Comparison of ENCODE assay signal across 8 mouse cellular contexts in genomic region chr7:72541521-72542478, GRCm38 (mm10).
DNase-seq lines count a peak whose midpoint lies in the region; ATAC-seq and TF ChIP-seq lines count a peak whose summit lies in the region.

No protein-coding gene starts in this region.

- H3K27me3 ChIP-seq in hindbrain, embryonic 16.5 days (replicated peaks; ENCODE audit: control insufficient read depth, insufficient read depth, low read length) = no peaks in the 10 kb centered on the region
- H3K27me3 ChIP-seq in neural tube, embryonic 14.5 days (ENCODE audit: control insufficient read depth, insufficient read depth, low read length) = no peaks in the 10 kb centered on the region
- H3K27me3 ChIP-seq in cerebellum, adult 2 months (ENCODE audit: control insufficient read depth, insufficient read depth, low read length) = no peaks in the 10 kb centered on the region

- TF ChIP-seq POLR2A in cerebellum, adult 2 months (IDR thresholded peaks at IDR 0.05; ENCODE audit: borderline replicate concordance, insufficient read depth, low read length) = no peak

- H3K9me3 ChIP-seq in hindbrain, embryonic 16.5 days (ENCODE audit: control insufficient read depth, low read length) = no peaks in the 10 kb centered on the region
- no peaks in the 10 kb centered on the region for H3K9me3 ChIP-seq in neural tube, embryonic 14.5 days (ENCODE audit: control insufficient read depth, low read length)

- H3K4me1 ChIP-seq in hindbrain, embryonic 16.5 days (ENCODE audit: control insufficient read depth, insufficient read depth, low read depth, low read length) = peaks cover 6% of the 10 kb centered on the region
- H3K4me1 ChIP-seq in neural tube, embryonic 14.5 days (ENCODE audit: control insufficient read depth, insufficient read depth, low read length) = peaks cover 11% of the 10 kb centered on the region; the same call in 1 of the 2 replicates
- H3K4me1 ChIP-seq in cerebellum, adult 2 months (ENCODE audit: control insufficient read depth, insufficient read depth, low read length) = no peaks in the 10 kb centered on the region

- peak overlapping the region; percentile 31; the same call in 1 of the 2 replicates for H3K9ac ChIP-seq in hindbrain, embryonic 16.5 days (ENCODE audit: low read depth, low read length)
- H3K9ac ChIP-seq in neural tube, embryonic 14.5 days (replicated peaks; ENCODE audit: low read depth, low read length) = no peak overlapping the region

- 19% methylated on average over 14 of the region's 14 CpGs for WGBS in hindbrain, embryonic 16.5 days
- 8% methylated on average over 14 of the region's 14 CpGs for WGBS in neural tube, embryonic 14.5 days
- 60% methylated on average over 14 of the region's 14 CpGs for WGBS in cerebellum, adult 2 months

- peak overlapping the region; percentile 34 for H3K4me2 ChIP-seq in hindbrain, embryonic 16.5 days (ENCODE audit: low read length)
- peak overlapping the region; percentile 29; the same call in 1 of the 2 replicates for H3K4me2 ChIP-seq in neural tube, embryonic 14.5 days (ENCODE audit: low read depth, low read length)

- peak; percentile 6 for DNase-seq in cerebellum, postnatal 14 days
- no peak for DNase-seq in cerebellum, postnatal 10 days
- DNase-seq in right cerebral cortex, adult 18-20 months = peak; percentile 12
- DNase-seq in right cerebral cortex, postnatal 36 days (ENCODE audit: low spot score in 2 of 2) = no peak
- DNase-seq in cerebellum, postnatal 4 days (ENCODE audit: low spot score in 2 of 2) = no peak
- no peak for DNase-seq in cerebellum, adult 2 months

- H3K36me3 ChIP-seq in hindbrain, embryonic 16.5 days (ENCODE audit: control insufficient read depth, insufficient read depth, low read length) = no peaks in the 10 kb centered on the region
- H3K36me3 ChIP-seq in neural tube, embryonic 14.5 days (ENCODE audit: control insufficient read depth, insufficient read depth, low read length) = no peaks in the 10 kb centered on the region

- TF ChIP-seq CTCF in cerebellum, adult 2 months (IDR thresholded peaks at IDR 0.05; ENCODE audit: borderline replicate concordance, insufficient read depth, low read depth, low read length) = no peak

- 0 out of 2 replicates have a peak, but pooled peaks have one; percentile 58 for ATAC-seq in hindbrain, embryonic 16.5 days
- ATAC-seq in neural tube, embryonic 14.5 days (ENCODE audit: low read depth) = no peak; the same call in 1 of the 2 replicates

- H3K4me3 ChIP-seq in hindbrain, embryonic 16.5 days (ENCODE audit: low read length) = no peak overlapping the region
- H3K4me3 ChIP-seq in neural tube, embryonic 14.5 days (ENCODE audit: low read depth, low read length) = no peak overlapping the region
- no peak overlapping the region for H3K4me3 ChIP-seq in cerebellum, adult 2 months (replicated peaks; ENCODE audit: insufficient read depth, low read depth, low read length)

- no peak overlapping the region for H3K27ac ChIP-seq in hindbrain, embryonic 16.5 days (ENCODE audit: low read depth, low read length)
- peak overlapping the region; percentile 22; the same call in 1 of the 2 replicates for H3K27ac ChIP-seq in neural tube, embryonic 14.5 days (ENCODE audit: low read depth, low read length)
- no peak overlapping the region for H3K27ac ChIP-seq in cerebellum, adult 2 months (ENCODE audit: insufficient read depth, low read length)

Comparison
In these comparisons a context has a peak if more than half of its experiments do, and no peak if none do; other contexts are left out.
1. DNase-seq: peak in cerebellum, postnatal 14 days (2 of 2) and right cerebral cortex, adult 18-20 months (single experiment); none in cerebellum, postnatal 10 days (0 of 2), right cerebral cortex, postnatal 36 days (0 of 2), cerebellum, postnatal 4 days (0 of 2) and cerebellum, adult 2 months (0 of 2).